In genomic region chr10:3972237-3972636, GRCm38 (mm10) we compare ENCODE assay signal across 8 mouse cellular contexts. TPM values are rescaled to one million over a fixed set of nuclear protein-coding genes. Genes with fewer than 3 reads are reported as not detected.
A peak's percentile ranks its signal among the peaks of the same experiment; 100 is the strongest.
DNase-seq lines count a peak whose midpoint lies in the region; ATAC-seq and TF ChIP-seq lines count a peak whose summit lies in the region.

No protein-coding gene starts in this region.

- DNase-seq in lung, embryonic 14.5 days = no peak
- DNase-seq in lung, postnatal 10 days = no peak
- DNase-seq in thymus, postnatal 36 days = no peak
- no peak for DNase-seq in frontal cortex, adult 2 months (ENCODE audit: extremely low spot score in 1 of 2, low spot score in 1 of 2)

- peaks cover 11% of the 10 kb centered on the region for H3K36me3 ChIP-seq in erythroblast, embryonic 14.5 days (ENCODE audit: control insufficient read depth)
- no peaks in the 10 kb centered on the region for H3K36me3 ChIP-seq in lung, embryonic 14.5 days (ENCODE audit: insufficient read depth)
- H3K36me3 ChIP-seq in hindbrain, embryonic 15.5 days = no peaks in the 10 kb centered on the region

- no peaks in the 10 kb centered on the region for H3K27me3 ChIP-seq in erythroblast, embryonic 14.5 days (ENCODE audit: control insufficient read depth)
- H3K27me3 ChIP-seq in lung, embryonic 14.5 days (ENCODE audit: insufficient read depth, low read length) = no peaks in the 10 kb centered on the region
- no peaks in the 10 kb centered on the region for H3K27me3 ChIP-seq in hindbrain, embryonic 15.5 days

- ATAC-seq in erythroblast, adult 5-6 weeks (replicated peaks; ENCODE audit: low FRiP score, poor library complexity, severe bottlenecking) = no peak
- no peak for ATAC-seq in lung, embryonic 14.5 days (ENCODE audit: insufficient read depth)
- no peak for ATAC-seq in hindbrain, embryonic 15.5 days (ENCODE audit: low FRiP score, low read depth)
- ATAC-seq in megakaryocyte progenitor cell, adult 5-6 weeks (replicated peaks; ENCODE audit: poor library complexity) = peak; percentile 5; the same call in 1 of the 2 replicates

- H3K9me3 ChIP-seq in erythroblast, embryonic 14.5 days (ENCODE audit: control insufficient read depth, low read length) = no peaks in the 10 kb centered on the region
- no peaks in the 10 kb centered on the region for H3K9me3 ChIP-seq in lung, embryonic 14.5 days (ENCODE audit: low read depth, low read length)
- no peaks in the 10 kb centered on the region for H3K9me3 ChIP-seq in hindbrain, embryonic 15.5 days

- TF ChIP-seq CTCF in lung, embryonic 14.5 days (IDR thresholded peaks at IDR 0.05; ENCODE audit: low read depth) = no peak

- H3K9ac ChIP-seq in lung, embryonic 14.5 days = peak overlapping the region; percentile 85; the same call in 1 of the 2 replicates
- H3K9ac ChIP-seq in hindbrain, embryonic 15.5 days = no peak overlapping the region

- H3K4me2 ChIP-seq in lung, embryonic 14.5 days = peak overlapping the region; percentile 91
- H3K4me2 ChIP-seq in hindbrain, embryonic 15.5 days = peak overlapping the region; percentile 67; the same call in 1 of the 2 replicates

- H3K27ac ChIP-seq in lung, embryonic 14.5 days (ENCODE audit: low read depth) = peak overlapping the region; percentile 98; the same call in 1 of the 2 replicates
- H3K27ac ChIP-seq in hindbrain, embryonic 15.5 days (replicated peaks) = no peak overlapping the region

- 89% methylated on average over 9 of the region's 9 CpGs for WGBS in lung, embryonic 14.5 days
- 90% methylated on average over 9 of the region's 9 CpGs for WGBS in hindbrain, embryonic 15.5 days

- H3K4me1 ChIP-seq in erythroblast, embryonic 14.5 days (ENCODE audit: control insufficient read depth) = peaks cover 58% of the 10 kb centered on the region
- H3K4me1 ChIP-seq in lung, embryonic 14.5 days (ENCODE audit: insufficient read depth) = peaks cover 8% of the 10 kb centered on the region; the same call in 1 of the 2 replicates
- H3K4me1 ChIP-seq in hindbrain, embryonic 15.5 days (replicated peaks) = peaks cover 11% of the 10 kb centered on the region; the same call in 1 of the 2 replicates

- H3K4me3 ChIP-seq in erythroblast, embryonic 14.5 days (replicated peaks) = peak overlapping the region; percentile 92
- H3K4me3 ChIP-seq in lung, embryonic 14.5 days (ENCODE audit: low read depth, low read length) = peak overlapping the region; percentile 74
- no peak overlapping the region for H3K4me3 ChIP-seq in hindbrain, embryonic 15.5 days

RNA-seq across cellular contexts. Expression of gene Mthfd1l, which starts 0.7 kb away (rescaled TPM):
- polyA plus RNA-seq in erythroblast, embryonic 14.5 days (2012) = 0.91 and 1.2 TPM in 2 replicates
- 5.9 and 9.6 TPM in 2 replicates for total RNA-seq in erythroblast, adult 5-6 weeks (2015; ENCODE audit: low replicate concordance)
- 26.9 and 32.3 TPM in 2 replicates for total RNA-seq in erythroblast, adult 5-6 weeks (2017; ENCODE audit: low replicate concordance)
- 20.6 and 21.7 TPM in 2 replicates for polyA plus RNA-seq in lung, embryonic 14.5 days (2014; fragmentation: Nextera tagmentation; extraction: Ambion mirVana)
- 6.1 and 7.0 TPM in 2 replicates for polyA plus RNA-seq in hindbrain, embryonic 15.5 days (2015; fragmentation: Nextera tagmentation; extraction: Ambion mirVana)
- total RNA-seq in megakaryocyte progenitor cell, adult 5-6 weeks (2015) = 38.1 and 39.4 TPM in 2 replicates
- 99.8 and 149 TPM in 2 replicates for total RNA-seq in megakaryocyte progenitor cell, adult 5-6 weeks (2017)
- 6.2 and 6.3 TPM in 2 replicates for polyA plus RNA-seq in frontal cortex, adult 2 months (2012; rRNA removed)
